Mouse (Mus musculus): ENCODE measurements around the gene Psmd9.
A peak's percentile ranks its signal among the peaks of the same experiment; 100 is the strongest.

Gene Psmd9

DNA sequence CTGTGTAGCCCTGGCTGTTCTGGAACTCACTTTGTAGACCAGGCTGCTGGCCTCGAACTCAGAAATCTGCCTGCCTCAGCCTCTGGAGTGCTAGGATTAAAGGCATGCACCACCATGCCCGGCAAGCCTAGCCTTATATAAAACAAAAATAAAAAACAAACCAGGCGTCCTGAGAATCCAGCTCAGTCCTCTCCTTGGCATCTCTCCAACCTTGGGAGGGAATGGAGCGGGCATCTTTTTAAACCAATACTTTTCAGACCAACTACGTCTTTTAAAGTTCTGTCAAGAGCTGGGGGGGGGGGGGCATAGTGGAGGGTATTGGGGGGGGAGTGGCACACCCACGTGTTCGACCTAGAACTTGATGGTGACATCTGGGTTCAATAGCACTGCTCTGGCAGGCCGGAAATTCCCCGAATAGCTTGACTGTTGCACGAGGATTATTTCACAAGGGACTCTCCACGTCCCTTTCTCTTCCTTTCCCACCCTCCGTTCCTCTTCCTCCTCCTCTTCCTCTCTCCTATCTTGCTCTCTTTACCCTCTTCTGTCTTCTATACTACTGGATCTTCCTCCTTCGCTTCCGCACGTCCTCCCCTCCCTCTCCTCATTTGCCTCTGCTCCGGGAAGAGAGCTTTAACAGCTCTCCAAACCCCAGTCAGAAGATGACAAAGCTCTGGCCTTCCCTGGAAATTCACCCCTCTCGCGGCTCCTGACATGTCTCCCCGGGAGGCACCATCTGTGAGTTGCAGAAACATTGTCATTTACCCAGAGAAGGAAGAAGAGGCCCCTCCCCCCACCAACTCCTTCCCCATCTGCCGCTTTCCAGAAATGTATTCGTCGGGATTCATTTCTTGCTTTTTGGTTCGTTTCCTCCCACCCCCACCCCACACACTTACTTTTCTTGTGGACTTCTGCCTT, 87.9 kb downstream of the Psmd9 start:
- no peak for DNase-seq

DNA sequence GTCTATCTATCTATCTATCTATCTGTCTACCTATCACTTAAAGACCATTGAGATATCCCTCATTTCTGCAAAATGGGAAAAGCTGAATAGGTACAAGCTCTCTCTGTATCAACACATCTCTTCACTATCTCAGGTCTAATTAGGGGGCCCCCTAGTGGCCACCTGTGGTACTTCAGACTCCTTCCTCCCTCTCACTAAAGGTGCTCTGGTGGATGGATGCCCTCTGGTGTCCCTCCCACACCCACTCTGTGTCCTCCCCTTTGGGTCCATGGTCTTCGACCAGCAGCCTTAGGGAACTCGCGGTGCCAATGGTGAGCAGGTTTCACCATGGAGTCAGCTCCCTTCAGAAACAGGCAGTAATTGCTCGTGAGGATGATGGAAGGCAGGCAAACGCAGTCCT, 89.8 kb downstream of the Psmd9 start:
- peak; percentile 82 for DNase-seq

DNA sequence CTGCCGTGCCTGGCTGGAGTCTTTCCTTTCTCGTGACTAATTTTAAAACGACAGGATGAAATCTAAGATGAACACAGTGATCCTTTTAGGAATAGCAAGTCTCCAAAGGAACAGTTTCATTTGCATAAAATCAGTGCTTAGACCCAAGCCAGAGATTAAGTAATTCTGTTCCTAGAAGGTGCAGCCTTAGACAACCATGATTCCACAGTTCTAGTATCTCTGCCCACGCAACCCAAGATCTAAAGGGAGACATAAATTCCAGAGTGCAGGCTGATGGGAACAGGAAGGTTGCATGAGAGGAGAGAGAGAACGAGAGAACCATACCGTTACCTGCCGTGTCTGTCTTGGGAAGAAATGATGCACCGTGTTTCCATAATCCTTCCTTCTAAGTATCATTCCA, 91.5 kb downstream of the Psmd9 start:
- DNase-seq, result no peak

DNA sequence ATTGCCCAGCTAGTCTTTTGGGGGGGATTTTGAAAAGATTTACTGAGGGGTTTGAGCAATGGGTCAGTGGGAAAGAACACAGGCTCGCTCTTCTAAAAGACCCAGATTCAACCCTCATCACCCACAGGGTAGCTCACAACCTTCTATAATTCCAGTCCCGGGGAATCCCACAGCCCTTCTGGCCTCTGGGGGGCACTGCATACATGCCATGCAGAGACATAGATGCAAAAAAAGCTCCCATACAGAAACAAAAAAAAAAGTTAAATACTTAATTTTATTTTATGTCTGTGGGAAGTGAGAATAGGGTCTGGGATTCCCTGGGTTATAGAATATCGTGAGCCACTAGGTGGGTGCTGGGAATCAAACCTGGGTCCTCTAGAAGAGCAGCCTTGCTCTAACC, 97.7 kb downstream of the Psmd9 start:
- no peak for DNase-seq

DNA sequence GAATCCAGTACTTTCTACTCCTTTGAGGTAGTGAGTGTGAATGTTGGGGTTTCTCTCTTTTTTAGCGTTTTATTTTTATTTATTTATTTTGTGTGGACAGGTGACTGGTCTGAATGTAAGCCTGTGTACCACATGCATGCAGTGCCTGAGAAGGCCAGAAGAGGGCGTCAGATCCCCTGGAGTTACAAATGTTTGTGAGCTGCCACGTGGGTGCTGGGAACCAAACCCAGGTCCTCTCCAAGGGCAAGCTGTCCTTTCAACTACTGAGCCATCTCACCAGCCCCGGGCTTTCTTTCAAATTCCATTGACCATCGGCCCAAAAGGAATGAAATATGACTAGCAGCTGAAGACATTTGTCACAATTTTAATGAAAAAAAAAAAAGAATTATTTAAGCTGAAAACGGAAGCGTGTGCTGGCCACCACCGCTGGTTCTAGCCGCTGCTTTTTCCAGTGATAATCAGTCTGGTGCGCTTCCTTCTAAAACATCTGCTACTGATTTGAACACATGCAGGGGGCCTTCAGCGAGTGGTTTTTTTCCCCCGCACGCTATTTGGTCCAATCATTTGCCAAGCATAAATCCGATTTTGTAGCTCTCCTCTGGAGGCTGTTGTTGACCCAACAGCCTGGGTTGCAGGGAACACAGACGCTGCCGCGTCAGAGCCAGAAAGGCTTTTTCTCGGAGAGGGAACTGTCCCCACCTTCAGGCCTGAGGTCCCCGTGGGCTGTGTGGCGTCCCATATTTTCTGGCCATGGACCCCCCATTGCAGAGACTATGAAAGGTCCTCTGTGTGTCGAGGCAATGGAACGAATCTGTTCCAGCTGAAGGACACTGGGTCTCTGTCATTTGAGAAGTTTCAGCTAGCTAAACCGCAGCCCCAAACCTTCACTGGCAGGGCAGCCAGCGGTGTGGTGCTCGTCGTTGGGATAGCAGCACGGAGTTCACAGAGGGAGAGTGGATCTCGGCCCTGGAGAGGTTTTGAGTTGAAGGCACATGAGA, 99.6 kb downstream of the Psmd9 start:
- no peak for DNase-seq

DNA sequence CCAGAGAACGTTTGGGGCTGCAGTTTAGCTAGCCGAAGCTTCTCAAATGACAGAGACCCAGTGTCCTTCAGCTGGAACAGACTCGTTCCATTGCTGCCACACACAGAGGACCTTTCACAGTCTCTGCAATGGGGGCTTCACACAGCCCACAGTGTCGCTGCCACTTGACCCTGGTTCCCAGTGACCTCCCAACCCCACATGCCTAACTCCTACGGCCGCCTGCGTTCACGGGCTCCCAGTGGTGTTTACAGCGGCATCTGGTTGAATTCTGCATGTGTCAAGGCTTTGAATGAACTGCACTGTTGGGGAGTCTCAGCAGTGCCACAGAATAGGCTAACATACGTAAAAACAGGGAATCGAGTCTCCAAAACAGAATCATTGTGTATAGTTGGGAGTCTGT, 101.7 kb downstream of the Psmd9 start:
- DNase-seq, result no peak

DNA sequence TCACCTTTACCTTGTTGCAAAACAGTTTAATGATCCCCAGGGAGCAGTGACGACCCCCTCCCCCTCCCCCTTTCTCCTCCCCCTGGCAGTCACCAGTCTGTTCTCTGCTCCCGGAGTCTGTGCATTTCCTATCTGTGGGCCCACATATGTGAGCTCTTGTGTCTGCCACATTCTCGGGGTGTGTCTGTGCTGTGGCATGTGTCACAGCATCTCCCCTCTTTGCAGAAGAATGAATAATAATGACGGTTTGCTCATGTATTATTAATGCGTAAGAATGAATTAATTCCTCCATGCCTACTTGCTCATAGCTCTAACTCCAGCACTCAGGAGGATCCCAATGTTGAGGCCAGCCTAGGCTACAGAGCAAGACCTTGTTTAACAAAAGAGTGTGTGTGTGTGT, 103.7 kb downstream of the Psmd9 start:
- no peak for DNase-seq

DNA sequence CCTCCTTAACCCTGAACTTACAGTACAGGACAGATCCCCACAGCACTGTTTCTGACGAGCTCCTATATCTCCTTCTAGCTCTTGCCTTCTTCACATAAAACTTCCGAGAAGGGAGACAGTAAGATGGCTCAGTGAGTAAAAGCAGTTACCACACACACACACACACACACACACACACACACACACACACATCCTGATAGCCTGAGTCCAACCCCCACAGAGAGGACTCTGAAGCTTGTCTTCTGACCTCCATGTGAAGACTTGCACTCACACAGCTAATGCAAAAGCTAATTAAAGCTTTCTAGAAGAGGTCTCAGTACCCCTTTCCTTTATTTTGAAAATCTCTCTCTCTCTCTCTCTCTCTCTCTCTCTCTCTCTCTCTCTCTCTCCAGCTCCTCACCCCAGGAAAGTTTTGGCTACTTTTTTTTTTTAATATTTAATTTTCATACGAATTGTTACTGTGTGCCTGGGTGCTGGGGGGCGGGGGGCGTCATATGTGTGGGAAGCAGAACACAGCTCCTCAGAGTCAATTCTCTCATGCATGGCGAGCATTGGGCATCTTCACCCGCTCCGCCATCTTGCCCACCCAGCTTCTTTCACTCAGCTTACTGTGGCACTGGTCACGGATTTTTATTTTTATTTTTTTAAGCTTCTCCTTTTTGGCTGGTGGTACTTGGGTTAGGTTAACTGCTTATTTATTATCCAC, 107.6 kb downstream of the Psmd9 start:
- no peak for DNase-seq

DNA sequence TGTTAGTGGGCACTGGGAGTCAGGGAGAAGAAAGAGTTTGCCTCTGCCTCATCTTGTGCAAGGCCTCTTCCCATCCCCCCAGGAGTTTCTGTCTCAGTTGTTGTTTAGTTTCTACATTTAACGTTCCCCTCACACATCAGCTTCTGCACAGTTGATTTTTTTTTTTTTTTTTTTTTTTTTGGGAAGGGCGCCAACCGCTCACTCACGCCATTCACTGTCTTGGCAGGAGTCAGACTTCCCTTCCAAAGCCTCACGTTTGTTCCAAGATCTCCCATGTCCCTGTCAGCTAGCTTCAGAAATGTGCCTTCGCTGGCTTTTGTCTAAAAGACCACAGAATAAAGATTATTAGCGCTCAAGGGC, 108.1 kb downstream of the Psmd9 start:
- no peak for DNase-seq

DNA sequence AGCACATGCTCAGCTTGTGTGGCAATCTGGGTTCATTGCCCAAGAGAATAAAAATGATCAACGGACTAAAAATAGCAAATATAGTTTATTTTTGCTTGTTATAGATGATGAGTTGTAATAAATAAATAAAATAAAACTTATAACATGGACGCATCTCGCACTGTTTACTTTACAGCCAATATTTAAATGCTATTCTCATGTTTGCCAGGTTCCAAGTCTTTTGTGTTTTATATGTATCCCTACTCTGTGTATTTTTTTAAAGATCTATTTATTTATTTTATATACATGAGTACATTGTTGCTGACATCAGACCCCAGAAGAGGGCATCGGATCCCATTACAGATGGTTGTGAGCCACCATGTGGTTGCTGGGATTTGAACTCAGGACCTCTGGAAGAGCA, 108.5 kb downstream of the Psmd9 start:
- no peak for DNase-seq

DNA sequence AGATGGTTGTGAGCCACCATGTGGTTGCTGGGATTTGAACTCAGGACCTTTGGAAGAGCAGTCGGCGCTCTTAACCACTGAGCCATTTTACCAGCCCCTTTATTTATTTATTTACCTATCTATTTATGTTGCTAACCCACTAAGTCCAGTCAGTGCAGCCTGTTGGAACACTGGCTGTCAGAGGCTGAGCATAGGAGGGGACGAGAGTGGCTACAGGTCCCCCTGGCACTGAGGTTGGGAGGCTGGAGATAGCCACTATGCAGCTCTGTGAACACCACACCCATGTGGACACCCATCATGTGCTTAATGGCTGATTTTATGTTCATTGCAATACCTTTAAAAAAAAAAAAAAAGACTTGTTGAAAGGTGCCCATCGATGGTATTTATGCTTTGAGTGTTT, 110.0 kb downstream of the Psmd9 start:
- DNase-seq, result no peak

DNA sequence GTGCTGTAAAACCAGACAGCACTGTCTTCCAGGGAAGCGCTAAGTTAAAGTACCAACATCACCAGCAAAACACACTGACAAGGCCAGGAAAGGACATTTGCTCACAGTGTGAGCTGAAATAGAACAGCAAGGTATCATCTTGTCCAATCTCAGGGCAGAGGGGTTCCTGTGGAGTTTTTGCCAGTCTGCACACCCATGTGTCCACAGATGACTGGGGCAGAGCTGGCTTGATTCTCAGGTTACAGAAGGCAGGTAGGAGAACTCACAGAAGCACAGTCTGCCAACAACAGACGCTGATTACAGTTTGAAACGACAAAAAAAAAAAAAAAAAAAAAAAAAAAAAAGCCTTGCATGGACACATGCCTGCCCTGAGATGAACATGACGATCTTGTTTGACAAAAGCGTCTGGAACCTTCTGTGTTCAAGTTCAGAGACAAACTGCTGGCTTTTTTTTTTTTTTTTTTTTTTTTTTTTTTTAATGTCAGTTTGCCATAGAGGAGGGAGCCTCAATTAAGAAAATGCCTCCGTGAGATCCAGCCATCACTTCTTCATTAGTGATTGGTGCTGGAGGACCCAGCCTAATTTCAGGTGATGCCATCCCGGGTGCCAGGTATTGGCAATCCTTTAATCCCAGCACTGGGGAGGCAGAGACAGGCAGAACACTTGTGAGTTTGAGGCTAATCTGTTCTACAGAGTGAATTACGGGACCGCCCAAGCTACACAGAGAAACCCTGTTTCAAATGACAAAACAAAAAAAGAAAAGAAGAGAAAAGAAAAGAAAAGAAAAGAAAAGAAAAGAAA, 112.3 kb downstream of the Psmd9 start:
- DNase-seq, result no peak

DNA sequence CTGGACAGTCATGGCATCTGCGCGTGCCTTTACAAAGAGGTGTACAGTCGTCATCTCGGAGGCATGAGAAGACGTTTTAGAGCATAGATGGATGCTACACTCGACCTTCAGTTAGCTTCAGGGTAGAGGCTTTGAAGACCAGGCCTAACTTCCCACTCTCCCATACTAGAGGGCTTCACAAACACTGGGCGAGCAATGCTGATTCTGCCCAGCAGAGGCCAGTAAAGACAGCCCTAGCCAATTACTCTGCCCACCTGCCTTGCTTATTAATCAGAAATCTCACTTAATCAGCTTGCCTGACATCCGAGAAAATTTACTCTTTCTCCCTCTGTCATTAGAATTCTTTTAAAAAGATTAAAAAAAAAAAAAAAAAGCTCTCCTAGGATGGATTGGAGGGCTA, 116.0 kb downstream of the Psmd9 start:
- peak; percentile 30 for DNase-seq

DNA sequence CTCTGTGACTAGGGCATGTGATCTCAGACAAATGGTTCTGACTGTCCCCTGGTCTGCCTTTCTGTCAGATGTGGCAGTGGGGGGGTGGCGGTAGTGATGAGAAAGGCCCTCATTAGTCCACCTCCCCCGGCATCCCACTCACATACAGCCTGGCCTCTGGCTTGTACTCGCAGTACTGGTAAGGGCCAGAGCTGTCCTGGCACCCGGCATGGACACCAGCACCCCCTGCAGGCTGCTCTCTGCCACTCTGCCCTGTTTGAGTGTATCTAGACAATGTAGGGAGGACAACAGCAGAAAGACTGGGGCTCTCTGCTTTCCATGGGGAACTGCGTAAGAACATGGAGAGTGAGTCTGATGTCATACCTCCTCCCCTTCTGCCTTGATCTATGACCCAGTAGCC, 118.9 kb downstream of the Psmd9 start:
- DNase-seq, result peak; percentile 29

DNA sequence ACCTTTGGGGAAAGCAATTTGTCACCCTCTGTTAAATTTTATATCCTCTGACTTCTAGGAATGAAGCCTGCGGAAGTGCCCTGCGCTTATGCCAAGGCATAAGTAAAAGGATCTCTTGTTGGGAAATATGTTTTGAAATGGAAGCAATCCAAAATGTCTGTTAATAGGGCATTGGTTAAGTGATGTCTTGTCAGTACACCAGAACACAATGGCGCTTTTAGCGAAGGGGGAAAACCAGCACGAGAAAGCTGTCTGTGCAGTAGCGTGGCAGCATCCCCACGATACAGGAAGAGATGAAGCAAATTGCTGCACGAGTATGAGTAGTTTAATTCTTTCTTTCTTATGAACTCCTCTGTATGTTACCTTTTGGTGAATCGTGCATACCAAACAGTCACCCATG, 125.4 kb downstream of the Psmd9 start:
- DNase-seq, result no peak

DNA sequence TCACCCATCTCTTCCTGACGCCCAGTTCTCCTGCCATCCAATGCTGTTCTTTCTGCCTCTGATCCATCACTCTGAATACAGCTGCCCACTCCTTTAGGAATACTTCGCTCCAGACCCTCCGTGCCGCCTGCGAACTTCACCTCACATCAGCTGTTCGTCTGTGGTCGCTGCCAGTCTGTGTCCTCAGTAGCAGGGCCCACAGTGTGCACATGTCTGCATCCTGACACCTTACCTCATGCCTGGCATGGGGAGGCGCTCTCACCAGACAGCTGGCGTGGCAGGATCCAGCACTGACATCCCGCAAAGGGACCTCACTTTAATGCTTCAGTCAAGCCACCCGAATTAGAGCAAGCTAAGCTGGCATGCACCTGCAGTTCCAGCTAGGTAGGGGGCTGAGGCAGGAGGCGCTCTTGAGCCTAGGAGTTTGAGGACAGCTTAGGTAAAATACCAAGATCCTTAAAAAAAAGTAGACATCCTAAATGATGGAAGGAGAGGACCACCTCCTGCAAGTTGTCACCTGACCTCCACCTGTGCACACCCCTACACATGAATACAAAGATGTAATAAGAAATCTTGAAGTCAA, 127.1 kb downstream of the Psmd9 start:
- peak; percentile 51 for DNase-seq

DNA sequence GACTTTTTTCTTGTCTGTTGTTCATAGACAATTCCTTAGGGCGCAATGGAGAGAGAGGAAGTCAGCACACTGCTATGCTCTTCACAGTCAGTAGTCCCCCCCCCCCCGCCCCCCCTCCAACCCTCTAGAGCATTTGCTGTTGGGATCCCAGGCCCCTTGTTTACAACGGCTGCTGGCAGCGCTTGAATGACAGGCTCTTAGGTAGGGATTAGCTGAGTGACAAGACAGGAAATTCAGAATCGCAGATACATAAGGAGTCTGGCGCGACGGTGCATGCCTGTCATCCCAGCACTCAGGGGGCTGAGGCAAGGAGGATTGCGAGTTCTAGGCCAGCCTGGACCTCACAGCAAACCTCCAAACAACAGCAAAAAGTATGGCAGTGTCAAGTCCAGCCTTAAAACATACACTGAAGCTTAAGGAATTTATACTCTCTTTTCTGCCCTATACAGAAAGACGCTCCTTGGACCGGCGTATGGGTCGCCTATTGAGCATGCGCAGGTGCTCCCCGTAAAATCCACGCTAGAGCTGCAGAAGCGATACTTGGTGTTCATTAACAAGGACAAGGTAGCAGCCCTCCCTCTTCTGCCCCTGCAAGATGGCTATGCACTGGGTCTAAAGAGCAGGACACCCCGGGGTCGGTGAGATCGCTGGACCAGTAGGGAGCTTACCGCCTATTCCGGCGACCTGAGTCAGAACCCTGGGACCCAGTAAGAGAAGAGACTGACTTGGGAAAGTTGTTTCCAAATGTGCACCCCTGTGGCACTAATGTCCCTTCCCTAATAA, 128.0 kb downstream of the Psmd9 start:
- DNase-seq, result no peak

DNA sequence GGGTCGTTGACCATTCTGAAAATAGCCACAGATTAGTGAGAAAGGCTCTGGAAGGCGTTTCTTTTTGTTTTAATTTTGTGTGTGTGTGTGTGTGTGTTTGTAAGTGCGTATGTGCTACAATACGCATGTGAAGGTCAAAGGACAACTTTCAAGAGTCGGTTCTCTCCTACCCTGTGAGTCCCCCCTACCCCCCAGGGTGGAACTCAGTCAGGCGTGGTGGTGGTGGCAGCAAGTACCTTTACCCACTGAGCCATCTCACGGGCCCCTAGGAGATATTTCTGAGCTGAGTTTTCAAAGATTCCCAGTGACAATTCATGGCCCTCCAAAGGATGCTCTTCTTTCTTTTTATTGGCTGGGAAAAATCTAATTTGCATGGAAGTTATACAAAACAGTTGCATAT, 128.6 kb downstream of the Psmd9 start:
- DNase-seq, result no peak

DNA sequence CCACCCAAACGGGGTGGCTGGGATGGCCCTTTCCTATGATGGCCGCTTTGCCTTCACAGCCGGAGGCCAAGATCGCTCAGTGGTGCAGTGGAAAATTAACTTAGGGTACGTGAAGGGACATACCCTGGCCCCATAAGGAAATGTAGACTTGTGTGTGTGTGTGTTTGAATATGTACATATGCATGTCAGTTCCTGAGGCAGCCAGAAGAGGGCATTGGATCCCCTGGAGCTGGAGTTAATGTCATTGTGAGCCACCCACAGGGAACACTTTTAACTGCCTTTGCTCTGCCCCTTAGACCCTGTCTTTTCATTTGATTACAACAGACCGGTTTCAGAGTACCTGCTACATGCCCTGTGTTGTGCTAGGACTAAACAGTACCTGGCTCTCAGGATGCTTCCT, 129.3 kb downstream of the Psmd9 start:
- DNase-seq, result peak; percentile 35
